Mouse (Mus musculus) gastrocnemius, postnatal 25 days (tissue): ENCODE measurements around the gene Klc3. TPM values are rescaled to one million over a fixed set of nuclear protein-coding genes. Genes with fewer than 3 reads are reported as not detected.

ENCODE experiments used
- DNase-seq: peaks from one replicate; pipeline ENCODE4 v3.0.0; 2022
- long read RNA-seq, 2 experiments: library from polyadenylated mRNA; stranded (forward); transcript quantifications; one replicate each; pipeline ENCODE4 v2.0.0; 2021
- total RNA-seq, 2 experiments: library from RNA; stranded (reverse); gene quantifications; 1 replicate in 1 of 2; 2 replicates in 1 of 2; pipeline ENCODE4 v1.2.3; 2021

Gene Klc3
- total RNA-seq: under 1 TPM in 1 of 2 experiments, not detected in 1; 0.43 TPM
- long read RNA-seq, experiment 1: 0 reads
- long read RNA-seq, experiment 2: 0 reads

GRCm38 (mm10) chr7:19403731-19404296 is at the start of gene Klc3:
TSS of gene Klc3 (minus strand) at chr7:19404104.
- DNase-seq: no peak

- DNase-seq: no peak
These were observed 45.3 kb upstream of the Klc3 start for GRCm38 (mm10) chr7:19449165-19449564.

GRCm38 (mm10) chr7:19447689-19448088 is 43.8 kb upstream of the Klc3 start:
- DNase-seq: no peak

DNA sequence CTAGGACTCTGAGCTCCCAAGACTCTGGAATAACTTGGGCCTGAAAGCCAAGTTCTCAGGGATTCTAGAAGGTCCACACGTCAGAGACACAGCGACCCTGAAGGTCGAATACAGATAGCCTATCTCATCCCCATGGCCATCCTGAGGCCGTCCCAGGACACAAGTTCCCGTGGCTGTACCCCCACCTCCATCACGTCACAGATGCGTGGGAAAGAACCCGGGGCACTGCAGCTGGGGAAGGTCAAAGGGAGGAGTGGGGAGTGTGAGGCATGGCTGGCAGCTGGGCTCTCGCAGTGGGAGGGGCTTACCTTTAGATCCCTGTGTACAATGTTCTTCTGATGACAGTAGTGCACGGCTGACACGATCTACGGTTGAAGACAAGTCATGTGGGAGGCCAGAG is 40.9 kb upstream of the Klc3 start:
- no peak for DNase-seq

GRCm38 (mm10) chr7:19443344-19443743 is 39.4 kb upstream of the Klc3 start:
- peak; percentile 38 for DNase-seq

DNA sequence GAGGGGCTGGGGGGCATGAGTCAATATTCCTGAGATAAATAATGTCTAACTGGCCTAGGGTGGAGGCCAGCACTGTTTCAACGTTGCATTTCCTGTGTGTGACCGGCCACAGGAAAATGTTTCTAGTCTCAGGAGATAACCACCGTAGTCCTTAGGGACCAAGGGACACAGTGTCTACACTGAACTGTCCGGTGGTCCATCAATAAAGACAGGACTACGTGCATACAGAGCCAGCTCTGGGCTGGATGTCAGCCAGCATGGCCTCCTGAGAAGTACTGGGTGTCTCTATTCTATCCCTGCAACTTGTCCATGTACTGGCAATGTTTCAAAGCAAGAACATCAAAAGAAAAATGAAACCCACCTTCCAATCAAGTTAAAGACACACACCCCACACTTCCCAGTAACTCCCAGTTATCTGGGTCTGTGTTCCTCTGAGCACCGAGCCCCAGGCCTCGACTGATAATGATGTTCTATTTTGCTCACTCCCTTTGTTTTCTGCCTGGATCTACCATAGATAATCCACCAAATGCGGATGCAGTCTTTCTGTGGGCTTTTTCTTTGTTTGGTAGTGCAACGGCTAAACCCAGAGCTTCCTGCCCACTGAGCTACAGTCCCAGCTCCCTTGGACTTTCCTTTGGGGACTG is 37.7 kb upstream of the Klc3 start:
- DNase-seq: no peak

- no peak for DNase-seq
These were observed 33.1 kb upstream of the Klc3 start for GRCm38 (mm10) chr7:19437048-19437447.

GRCm38 (mm10) chr7:19436276-19436675 is 32.4 kb upstream of the Klc3 start:
- no peak for DNase-seq

- DNase-seq: no peak
These were observed 28.6 kb upstream of the Klc3 start for GRCm38 (mm10) chr7:19432475-19432874.

DNA sequence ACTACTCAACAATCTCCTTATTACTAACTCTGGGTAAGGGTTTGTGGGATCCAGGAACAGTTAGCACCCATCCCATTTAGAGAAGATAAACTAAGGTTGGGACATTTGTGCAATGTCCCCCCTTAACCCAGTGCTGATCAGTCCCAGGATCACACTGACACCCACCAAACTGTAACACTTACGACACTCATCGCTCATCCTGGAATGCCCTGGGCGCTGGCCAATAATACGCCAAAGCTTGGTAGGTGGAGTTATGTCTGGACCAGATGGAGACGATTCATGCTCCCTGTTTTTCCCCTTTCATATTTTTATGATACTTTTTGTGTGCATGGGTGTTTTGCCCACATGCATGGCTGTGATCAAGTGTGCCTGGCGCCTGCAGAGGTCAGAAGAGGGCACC is 26.5 kb upstream of the Klc3 start:
- DNase-seq: no peak

- no peak for DNase-seq
These were observed 25.8 kb upstream of the Klc3 start for GRCm38 (mm10) chr7:19429726-19430125.

DNA sequence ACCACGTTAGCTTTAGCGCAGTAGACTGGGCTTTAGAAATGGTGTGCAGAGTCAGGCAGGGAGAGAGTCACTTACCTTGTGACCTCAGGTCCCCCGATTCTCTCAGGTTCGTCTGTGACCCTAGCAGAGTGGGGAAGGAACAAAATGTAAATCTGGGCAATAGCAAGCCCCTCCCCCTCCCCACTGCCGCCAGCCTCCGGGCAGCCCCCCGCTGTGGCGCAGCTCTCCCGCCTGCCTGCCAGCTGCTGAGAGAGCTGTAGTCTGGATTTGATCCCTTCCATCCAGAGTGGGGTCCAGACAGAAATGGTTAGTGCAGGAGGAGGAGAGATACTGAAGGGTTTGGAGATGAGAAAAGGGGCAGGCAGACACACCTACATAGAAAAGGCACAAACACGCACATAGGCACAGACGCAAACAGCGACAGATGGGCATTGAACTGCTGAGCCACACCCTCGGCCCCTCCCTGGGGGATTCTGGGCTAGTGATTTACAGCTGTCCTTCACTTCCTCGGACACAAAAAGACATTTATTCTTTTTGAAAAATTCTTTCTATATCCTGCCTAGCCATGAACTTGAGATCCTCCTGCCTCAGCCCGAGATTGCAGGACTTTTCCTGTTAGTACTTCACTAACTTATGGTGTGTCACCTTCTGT is 24.2 kb upstream of the Klc3 start:
- no peak for DNase-seq

- DNase-seq: no peak
These were observed 23.0 kb upstream of the Klc3 start for GRCm38 (mm10) chr7:19426888-19427287.

DNA sequence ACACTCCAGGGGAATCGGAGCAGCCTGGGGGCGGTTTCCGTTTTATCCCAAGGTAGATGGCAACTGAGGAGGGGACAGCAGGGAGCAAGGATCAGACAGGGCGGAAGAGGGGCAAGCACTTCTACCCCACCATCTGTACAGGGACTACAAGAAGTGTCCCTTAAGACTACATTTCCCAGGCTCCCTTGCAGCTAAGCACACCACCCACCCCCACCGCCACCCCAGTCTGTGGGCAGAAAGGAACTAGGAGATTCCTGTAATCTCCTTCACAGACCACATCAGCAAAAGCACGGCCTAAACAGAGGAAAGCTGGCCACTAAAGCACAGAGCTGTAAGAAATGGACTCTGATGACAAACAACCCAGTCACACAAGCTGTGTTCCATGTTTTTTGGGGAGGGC is 22.4 kb upstream of the Klc3 start:
- no peak for DNase-seq

- DNase-seq: no peak
These were observed 20.1 kb upstream of the Klc3 start for GRCm38 (mm10) chr7:19424051-19424450.

DNA sequence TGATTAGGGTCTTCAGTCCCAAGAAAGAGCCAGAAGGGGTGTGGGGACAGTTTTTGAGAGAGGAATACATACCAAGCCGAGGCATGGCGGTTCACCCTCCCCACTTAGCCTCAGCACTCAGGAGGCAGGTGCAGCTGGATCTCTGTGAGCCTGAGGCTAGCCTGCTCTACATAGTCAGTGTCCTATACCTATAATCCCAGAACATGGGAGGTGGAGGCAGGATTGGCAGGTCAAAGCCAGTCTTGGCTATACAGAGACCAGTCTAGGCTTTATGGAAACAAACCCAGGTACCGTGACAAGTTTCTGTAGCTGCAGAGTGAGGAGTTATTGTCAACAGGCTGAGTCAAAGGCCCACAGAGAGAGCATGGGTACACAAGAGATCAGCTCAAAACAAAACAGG is 19.2 kb upstream of the Klc3 start:
- no peak for DNase-seq

GRCm38 (mm10) chr7:19420821-19421636 is 17.1 kb upstream of the Klc3 start:
- DNase-seq: peak; percentile 83

GRCm38 (mm10) chr7:19420121-19420520 is 16.2 kb upstream of the Klc3 start:
- DNase-seq: no peak

DNA sequence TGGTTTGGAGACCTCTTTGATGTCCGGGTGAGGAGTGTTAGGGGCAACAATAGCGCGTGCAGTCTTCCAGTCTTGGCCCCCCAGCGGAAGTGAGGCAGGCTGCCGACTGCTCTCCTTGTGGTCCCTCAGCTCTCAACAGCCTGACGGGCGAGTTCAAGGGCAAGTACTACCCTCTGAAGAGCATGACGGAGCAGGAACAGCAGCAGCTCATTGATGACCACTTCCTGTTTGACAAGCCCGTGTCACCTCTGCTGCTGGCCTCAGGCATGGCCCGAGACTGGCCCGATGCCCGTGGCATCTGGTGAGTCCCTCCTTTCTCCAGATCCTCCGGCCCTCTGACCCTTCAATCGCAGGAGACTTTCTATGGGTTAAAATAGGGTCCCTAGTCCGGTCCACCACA is 12.7 kb upstream of the Klc3 start:
- no peak for DNase-seq

DNA sequence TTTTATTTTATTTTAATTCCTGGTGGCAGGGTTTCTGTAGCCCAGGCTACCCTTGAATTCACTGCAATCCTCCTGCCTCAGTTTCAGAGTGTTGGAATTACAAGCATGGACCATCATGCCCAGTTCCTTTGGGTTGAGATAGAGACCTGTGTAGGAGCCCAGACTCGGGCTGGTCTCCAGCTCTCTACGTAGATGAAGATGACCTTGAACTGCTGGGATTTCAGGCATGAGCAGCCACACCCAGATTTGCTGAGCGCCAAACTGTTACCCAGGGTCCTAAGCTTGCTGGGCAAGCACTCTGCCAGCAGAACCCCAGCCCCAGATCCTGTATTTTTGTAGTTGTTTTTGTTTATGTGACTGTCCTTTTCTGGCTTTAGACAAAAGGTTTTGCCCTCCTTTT is 9.6 kb upstream of the Klc3 start:
- DNase-seq: no peak

DNA sequence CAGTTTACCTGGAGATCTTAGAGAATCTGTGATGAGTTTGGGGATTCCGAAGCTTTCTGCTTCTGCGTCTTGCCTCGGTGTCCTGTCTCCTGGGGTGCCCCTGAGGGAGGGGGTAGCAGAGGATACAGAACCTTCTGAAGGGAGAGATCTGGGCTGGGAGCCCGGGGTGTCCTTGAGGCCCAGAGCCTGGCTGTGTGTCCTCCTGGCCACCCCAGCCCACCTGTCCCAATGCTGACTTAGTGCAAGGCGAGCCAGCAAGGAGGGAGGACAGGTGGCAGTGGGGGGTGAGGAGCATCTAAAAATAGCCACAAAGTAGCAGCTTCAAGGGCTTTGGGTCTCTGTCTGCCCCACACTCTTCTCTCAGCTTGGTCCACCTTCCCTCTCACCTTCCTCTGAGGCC is 7.9 kb upstream of the Klc3 start:
- peak; percentile 74 for DNase-seq

DNA sequence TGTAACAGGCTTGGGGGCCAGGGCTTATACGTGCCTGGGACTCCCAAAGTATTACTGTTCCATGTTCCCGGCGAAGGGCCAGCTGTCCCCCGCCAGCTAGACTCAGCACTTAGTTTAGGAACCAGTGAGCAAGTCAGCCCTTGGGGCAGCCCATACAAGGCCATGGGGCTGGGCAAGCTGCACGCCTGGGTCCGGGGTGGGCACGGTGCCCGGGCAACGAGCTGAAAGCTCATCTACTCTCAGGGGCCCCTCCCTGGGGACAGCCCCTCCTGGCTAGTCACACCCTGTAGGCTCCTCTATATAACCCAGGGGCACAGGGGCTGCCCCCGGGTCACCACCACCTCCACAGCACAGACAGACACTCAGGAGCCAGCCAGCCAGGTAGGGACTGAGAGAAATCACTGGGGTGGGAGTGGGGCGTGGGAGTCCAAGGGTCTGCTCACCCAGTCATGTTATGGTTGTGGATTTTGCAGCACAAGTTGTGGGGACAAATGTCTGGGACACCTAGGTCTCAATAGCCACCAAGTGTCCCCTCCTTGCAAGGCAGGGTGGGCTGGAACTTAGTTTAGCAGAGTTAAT is 7.0 kb upstream of the Klc3 start:
- peak; percentile 96 for DNase-seq

- peak; percentile 79 for DNase-seq
These were observed 5.8 kb upstream of the Klc3 start for GRCm38 (mm10) chr7:19409753-19410152.
